ENCODE assay signal across 8 mouse cellular contexts in genomic region chr15:36875980-36876778, GRCm38 (mm10).
DNase-seq lines count a peak whose midpoint lies in the region; ATAC-seq and TF ChIP-seq lines count a peak whose summit lies in the region.
"Had no signal": no experiment of that assay in that cellular context is flagged by ENCODE, and none has a peak within 500 bp of the region (broad histone marks: within the 10 kb centered on the region; RNA-seq: fewer than 3 reads in every experiment).

No protein-coding gene starts in this region.

- TF ChIP-seq EP300 in liver, postnatal 0 days (IDR thresholded peaks at IDR 0.05; ENCODE audit: low read depth), result no peak

- no peak for TF ChIP-seq CTCF in liver, postnatal 0 days (IDR thresholded peaks at IDR 0.05; ENCODE audit: low read depth)

- no peak overlapping the region for H3K4me2 ChIP-seq in midbrain, embryonic 11.5 days
- no peak overlapping the region for H3K4me2 ChIP-seq in heart, embryonic 11.5 days
- no peak overlapping the region for H3K4me2 ChIP-seq in liver, postnatal 0 days (ENCODE audit: low read depth, low read length)

- intact Hi-C loops in left cerebral cortex, postnatal 10 days (cut with DNase I), result no loop called here

- ATAC-seq in midbrain, embryonic 11.5 days (ENCODE audit: low FRiP score), result no peak
- ATAC-seq in heart, embryonic 11.5 days (replicated peaks; ENCODE audit: insufficient number of reproducible peaks, low FRiP score, low TSS enrichment), result no peak
- peak; percentile 63 for ATAC-seq in liver, postnatal 0 days
- ATAC-seq in cerebellum, adult (ENCODE audit: insufficient number of reproducible peaks, low FRiP score, low TSS enrichment), result no peak

- no peak for DNase-seq in midbrain, embryonic 10.5 days (ENCODE audit: low spot score)
- no peak for DNase-seq in midbrain, embryonic 11.5 days (ENCODE audit: low spot score, missing footprints)
- no peak for DNase-seq in liver, postnatal 0 days
- DNase-seq in left cerebral cortex, postnatal 10 days (ENCODE audit: extremely low spot score in 1 of 2, low spot score in 2 of 2), result no peak
- DNase-seq in spleen, postnatal 4 days (ENCODE audit: low spot score in 2 of 2), result no peak
- DNase-seq: midbrain, embryonic 14.5 days had no signal

- no peak overlapping the region for H3K4me3 ChIP-seq in midbrain, embryonic 10.5 days
- no peak overlapping the region for H3K4me3 ChIP-seq in midbrain, embryonic 11.5 days (ENCODE audit: low read depth, low read length)
- no peak overlapping the region for H3K4me3 ChIP-seq in heart, embryonic 11.5 days (ENCODE audit: low read depth, low read length)
- no peak overlapping the region for H3K4me3 ChIP-seq in liver, postnatal 0 days (ENCODE audit: low read depth, low read length)

- H3K9ac ChIP-seq in midbrain, embryonic 11.5 days (ENCODE audit: low read length), result no peak overlapping the region
- H3K9ac ChIP-seq in heart, embryonic 11.5 days (ENCODE audit: low read depth, low read length), result peak overlapping the region; percentile 43; the same call in 1 of the 2 replicates
- H3K9ac ChIP-seq in liver, postnatal 0 days (replicated peaks), result no peak overlapping the region

- H3K4me1 ChIP-seq in midbrain, embryonic 10.5 days, result peaks cover 70% of the 10 kb centered on the region
- peaks cover 25% of the 10 kb centered on the region for H3K4me1 ChIP-seq in midbrain, embryonic 11.5 days (ENCODE audit: control insufficient read depth, insufficient read depth, low read length)
- peaks cover 32% of the 10 kb centered on the region for H3K4me1 ChIP-seq in heart, embryonic 11.5 days (ENCODE audit: control insufficient read depth, insufficient read depth, low read length)
- peaks cover 12% of the 10 kb centered on the region for H3K4me1 ChIP-seq in liver, postnatal 0 days (ENCODE audit: insufficient read depth)

- H3K9me3 ChIP-seq in midbrain, embryonic 10.5 days (replicated peaks), result no peaks in the 10 kb centered on the region
- no peaks in the 10 kb centered on the region for H3K9me3 ChIP-seq in midbrain, embryonic 11.5 days (ENCODE audit: control insufficient read depth, low read length)
- no peaks in the 10 kb centered on the region for H3K9me3 ChIP-seq in heart, embryonic 11.5 days (replicated peaks; ENCODE audit: control insufficient read depth, low read length)
- no peaks in the 10 kb centered on the region for H3K9me3 ChIP-seq in liver, postnatal 0 days (ENCODE audit: low read length)

- no peaks in the 10 kb centered on the region for H3K27me3 ChIP-seq in midbrain, embryonic 10.5 days (ENCODE audit: low read depth, poor library complexity, severe bottlenecking)
- H3K27me3 ChIP-seq in midbrain, embryonic 11.5 days (ENCODE audit: control insufficient read depth, insufficient read depth, low read length), result no peaks in the 10 kb centered on the region
- H3K27me3 ChIP-seq in heart, embryonic 11.5 days (ENCODE audit: control insufficient read depth, insufficient read depth, low read length), result no peaks in the 10 kb centered on the region
- H3K27me3 ChIP-seq in liver, postnatal 0 days (ENCODE audit: insufficient read depth, low read length), result no peaks in the 10 kb centered on the region

- H3K36me3 ChIP-seq in midbrain, embryonic 10.5 days, result no peaks in the 10 kb centered on the region
- H3K36me3 ChIP-seq in midbrain, embryonic 11.5 days (ENCODE audit: control insufficient read depth, insufficient read depth, low read length), result no peaks in the 10 kb centered on the region
- H3K36me3 ChIP-seq in heart, embryonic 11.5 days (ENCODE audit: control insufficient read depth, insufficient read depth, low read length), result no peaks in the 10 kb centered on the region
- H3K36me3 ChIP-seq in liver, postnatal 0 days (replicated peaks; ENCODE audit: insufficient read depth, low read length), result no peaks in the 10 kb centered on the region

- H3K27ac ChIP-seq in midbrain, embryonic 10.5 days (replicated peaks), result 0 out of 2 replicates have a peak overlapping the region, but pooled peaks have one; percentile 28
- H3K27ac ChIP-seq in midbrain, embryonic 11.5 days (ENCODE audit: low read depth, low read length), result no peak overlapping the region
- no peak overlapping the region; the same call in 1 of the 2 replicates for H3K27ac ChIP-seq in heart, embryonic 11.5 days (ENCODE audit: low read depth, low read length)
- H3K27ac ChIP-seq in liver, postnatal 0 days (ENCODE audit: low read depth), result peak overlapping the region; percentile 48

- 85% methylated on average over 10 of the region's 10 CpGs for WGBS in midbrain, embryonic 10.5 days
- WGBS in midbrain, embryonic 11.5 days, result 88% methylated on average over 10 of the region's 10 CpGs
- WGBS in heart, embryonic 11.5 days (ENCODE audit: insufficient replicate concordance), result 48% methylated on average over 10 of the region's 10 CpGs
- WGBS in liver, postnatal 0 days (ENCODE audit: insufficient replicate concordance), result 44% methylated on average over 10 of the region's 10 CpGs

Comparison
In these comparisons a context has a peak if more than half of its experiments do, and no peak if none do; other contexts are left out.
1. H3K27ac ChIP-seq: peak in midbrain, embryonic 10.5 days (single experiment) and liver, postnatal 0 days (single experiment); none in midbrain, embryonic 11.5 days (single experiment) and heart, embryonic 11.5 days (single experiment).